Mouse (Mus musculus): ENCODE data around the gene Tmem182.

Tmem182 gene

GRCm38 (mm10) chr1:40800908-40801307 lies 4.5 kb upstream of the Tmem182 start:
- DNase-seq = no peak

GRCm38 (mm10) chr1:40802759-40803158 lies 2.6 kb upstream of the Tmem182 start:
- peak; percentile 48 to 70 for DNase-seq

GRCm38 (mm10) chr1:40804118-40804517 lies 1.3 kb upstream of the Tmem182 start:
- no peak for DNase-seq

- no peak for DNase-seq
Measured at GRCm38 (mm10) chr1:40805891-40806290, 490 bp downstream of the Tmem182 start.

- no peak for DNase-seq
Measured at GRCm38 (mm10) chr1:40808643-40809042, 3.2 kb downstream of the Tmem182 start.

- DNase-seq = peak; percentile 28 to 50
Measured at GRCm38 (mm10) chr1:40815071-40815845, 9.9 kb downstream of the Tmem182 start.

- no peak for DNase-seq
Measured at GRCm38 (mm10) chr1:40824517-40824916, 19.1 kb downstream of the Tmem182 start.

GRCm38 (mm10) chr1:40824936-40825335 lies 19.5 kb downstream of the Tmem182 start:
- no peak for DNase-seq

GRCm38 (mm10) chr1:40825826-40826225 lies 20.4 kb downstream of the Tmem182 start:
- DNase-seq = no peak

GRCm38 (mm10) chr1:40829213-40829914 lies 24.0 kb downstream of the Tmem182 start:
- no peak for DNase-seq

GRCm38 (mm10) chr1:40830712-40831507 lies 25.5 kb downstream of the Tmem182 start:
- no peak for DNase-seq

GRCm38 (mm10) chr1:40835468-40835867 lies 30.1 kb downstream of the Tmem182 start:
- DNase-seq = no peak

GRCm38 (mm10) chr1:40840605-40841004 lies 35.2 kb downstream of the Tmem182 start:
- DNase-seq = no peak

GRCm38 (mm10) chr1:40841032-40841761 lies 35.8 kb downstream of the Tmem182 start:
- no peak for DNase-seq

- DNase-seq = peak; percentile 39 to 66
Measured at GRCm38 (mm10) chr1:40844616-40845015, 39.2 kb downstream of the Tmem182 start.

- DNase-seq = no peak
Measured at GRCm38 (mm10) chr1:40847196-40847938, 42.0 kb downstream of the Tmem182 start.

- DNase-seq = no peak
Measured at GRCm38 (mm10) chr1:40851286-40851685, 45.9 kb downstream of the Tmem182 start.

- DNase-seq = no peak
Measured at GRCm38 (mm10) chr1:40855268-40855667, 49.9 kb downstream of the Tmem182 start.

GRCm38 (mm10) chr1:40856846-40857636 lies 51.6 kb downstream of the Tmem182 start:
- no peak for DNase-seq

GRCm38 (mm10) chr1:40865043-40865442 lies 59.6 kb downstream of the Tmem182 start:
- DNase-seq = no peak

- no peak for DNase-seq
Measured at GRCm38 (mm10) chr1:40867106-40867505, 61.7 kb downstream of the Tmem182 start.

Measured in kidney, postnatal 25 days (tissue).